Mouse (Mus musculus) myocyte (in vitro differentiated cells): ENCODE results near the gene Dnajb6. TPM values are rescaled to one million over a fixed set of nuclear protein-coding genes. Genes with fewer than 3 reads are reported as not detected.

Source experiments
- H3K27me3 ChIP-seq: one replicate; pipeline ENCODE4 v1.6.1; 2011; ENCODE audit not compliant: control insufficient read depth, insufficient read depth, insufficient read length
- H3K36me3 ChIP-seq: one replicate; pipeline ENCODE4 v1.6.1; 2011; ENCODE audit not compliant: control insufficient read depth, insufficient read depth
- H3K4me2 ChIP-seq: one replicate; pipeline ENCODE4 v1.6.1; 2011; ENCODE audit warnings: low read depth, control low read depth
- H3K4me3 ChIP-seq: one replicate; pipeline ENCODE4 v1.5.1; 2011; ENCODE audit warnings: mild to moderate bottlenecking, control low read depth, moderate library complexity
- H3K79me2 ChIP-seq: one replicate; pipeline ENCODE4 v1.6.1; 2011; ENCODE audit not compliant: control insufficient read depth, insufficient read depth
- H3ac ChIP-seq: one replicate; pipeline ENCODE4 v1.6.1; 2011; ENCODE audit not compliant: control insufficient read depth, insufficient read length
- CEBPB ChIP-seq: IDR thresholded peaks from 2 replicates; pipeline ENCODE4 v1.6.1; 2011; ENCODE audit warnings: mild to moderate bottlenecking, moderate library complexity; ENCODE audit not compliant: poor library complexity, insufficient read depth, severe bottlenecking
- E2F4 ChIP-seq: IDR thresholded peaks from one replicate; pipeline ENCODE4 v1.6.1; 2011; ENCODE audit warnings: mild to moderate bottlenecking, control low read depth, moderate library complexity; ENCODE audit not compliant: insufficient read depth
- MAX ChIP-seq: IDR thresholded peaks from one replicate; pipeline ENCODE4 v1.6.1; 2011; ENCODE audit warnings: low read depth, mild to moderate bottlenecking, control low read depth
- MYOD1 ChIP-seq, 3 experiments: IDR thresholded peaks; one replicate each; pipeline ENCODE4 v1.6.1; 2011; ENCODE audit warnings: control low read depth in 2 of 3, low read depth in 2 of 3, mild to moderate bottlenecking in 2 of 3, moderate library complexity in 1 of 3; ENCODE audit not compliant: insufficient read length in 2 of 3, control insufficient read depth in 1 of 3
- MYOG ChIP-seq, 3 experiments: IDR thresholded peaks; one replicate each; pipeline ENCODE4 v1.6.1; 2011; ENCODE audit warnings: control low read depth in 2 of 3, low read depth in 2 of 3, mild to moderate bottlenecking in 2 of 3; ENCODE audit not compliant: insufficient read length in 2 of 3, control insufficient read depth in 1 of 3, insufficient read depth in 1 of 3
- POLR2A ChIP-seq: IDR thresholded peaks from one replicate; pipeline ENCODE4 v1.6.1; 2011; ENCODE audit warnings: low read depth, mild to moderate bottlenecking, control low read depth, moderate library complexity; ENCODE audit not compliant: insufficient read length
- POLR2AphosphoS2 ChIP-seq: IDR thresholded peaks from one replicate; pipeline ENCODE4 v1.6.1; 2011; ENCODE audit warnings: low read depth, control low read depth; ENCODE audit not compliant: insufficient read length
- REST ChIP-seq: IDR thresholded peaks from one replicate; pipeline ENCODE4 v1.6.1; 2011; ENCODE audit warnings: mild to moderate bottlenecking, control low read depth, moderate library complexity; ENCODE audit not compliant: insufficient read depth, insufficient read length
- SRF ChIP-seq: IDR thresholded peaks from one replicate; pipeline ENCODE4 v1.6.1; 2011; ENCODE audit warnings: low read depth; ENCODE audit not compliant: control insufficient read depth, insufficient read length
- TCF12 ChIP-seq: IDR thresholded peaks from one replicate; pipeline ENCODE4 v1.6.1; 2011; ENCODE audit warnings: mild to moderate bottlenecking, control low read depth; ENCODE audit not compliant: poor library complexity, insufficient read depth, severe bottlenecking
- TCF3 ChIP-seq: IDR thresholded peaks from one replicate; pipeline ENCODE4 v1.6.1; 2011; ENCODE audit warnings: low read depth, control low read depth; ENCODE audit not compliant: insufficient read length
- USF1 ChIP-seq: IDR thresholded peaks from one replicate; pipeline ENCODE4 v1.6.1; 2011; ENCODE audit warnings: low read depth, mild to moderate bottlenecking, control low read depth, moderate library complexity
- polyA plus RNA-seq: library from polyadenylated mRNA; unstranded; fragments of >200 nt; fragmentation: generic; extraction: Trizol; gene quantifications from one replicate; pipeline ENCODE4 v1.2.1, GENCODE M21; 2012; ENCODE audit warnings: missing spikeins

Dnajb6 gene
- polyA plus RNA-seq, 1 experiment = 75.2 TPM

DNA sequence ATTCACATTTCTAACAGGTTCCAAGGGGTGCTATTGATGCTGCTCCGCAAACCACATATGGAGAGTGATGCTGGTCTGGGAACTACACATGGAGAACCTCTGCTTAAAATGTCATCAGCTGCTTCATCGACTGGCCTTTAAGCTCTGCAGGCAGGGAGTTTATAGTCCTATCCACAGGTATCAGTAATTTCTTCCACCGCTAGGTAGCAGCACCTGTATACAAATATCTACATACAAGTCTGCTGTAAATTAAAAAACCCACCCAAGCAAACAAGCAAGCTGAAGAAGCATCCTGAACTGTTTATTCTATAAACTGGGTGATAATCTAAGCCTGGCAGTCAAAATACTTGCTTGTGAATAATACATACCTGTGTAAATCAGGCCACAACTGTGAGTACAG, 89.3 kb downstream of the Dnajb6 start:
- Histone ChIP-seq H3K79me2 (no peaks in the 10 kb centered on the region), H3K27me3 (no peaks in the 10 kb centered on the region), H3K36me3 (no peaks in the 10 kb centered on the region), H3K4me3 (no peak overlapping the region), H3K4me2 (no peak overlapping the region), H3ac (no peak overlapping the region)
- TF ChIP-seq USF1 = no peak
- TF ChIP-seq CEBPB = no peak
- TF ChIP-seq E2F4 = no peak
- TF ChIP-seq POLR2AphosphoS2 = no peak
- no peak for TF ChIP-seq TCF3
- TF ChIP-seq MYOG (IDR thresholded peaks at IDR 0.05; ENCODE audit: control insufficient read depth in 1 of 3, insufficient read depth in 1 of 3, insufficient read length in 2 of 3, low read depth in 2 of 3) = no peak
- TF ChIP-seq MAX = no peak
- no peak for TF ChIP-seq REST
- TF ChIP-seq TCF12 = no peak

DNA sequence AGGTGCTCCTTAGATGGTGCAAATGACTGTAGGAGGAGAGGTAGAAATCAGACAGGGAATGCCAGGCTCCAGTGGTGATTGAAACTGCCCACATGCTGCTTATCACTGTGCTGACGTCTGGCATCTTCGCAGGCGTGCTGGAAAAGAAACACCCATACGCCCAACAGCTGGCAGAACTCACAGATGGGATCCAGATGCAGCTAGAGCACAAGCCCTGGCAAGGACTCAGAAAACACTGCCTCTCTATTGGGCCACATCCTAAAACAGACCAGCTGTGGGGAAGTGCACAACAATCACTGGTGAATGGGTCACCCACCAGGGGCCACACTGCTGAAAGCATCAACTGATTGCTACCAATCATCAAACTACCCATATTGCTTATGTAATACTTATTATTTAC, 91.3 kb downstream of the Dnajb6 start:
- Histone ChIP-seq H3K36me3 (no peaks in the 10 kb centered on the region), H3K27me3 (no peaks in the 10 kb centered on the region), H3ac (no peak overlapping the region), H3K79me2 (no peaks in the 10 kb centered on the region), H3K4me2 (no peak overlapping the region), H3K4me3 (no peak overlapping the region)
- TF ChIP-seq TCF12 (peak; percentile 60), CEBPB (peak; percentile 15; the same call in 1 of the 2 replicates), MAX (no peak), TCF3 (no peak), MYOD1 (IDR thresholded peaks at IDR 0.05; ENCODE audit: control insufficient read depth in 1 of 3, insufficient read length in 2 of 3, low read depth in 2 of 3) (peak in 1 of 3 experiments; percentile 48)

DNA sequence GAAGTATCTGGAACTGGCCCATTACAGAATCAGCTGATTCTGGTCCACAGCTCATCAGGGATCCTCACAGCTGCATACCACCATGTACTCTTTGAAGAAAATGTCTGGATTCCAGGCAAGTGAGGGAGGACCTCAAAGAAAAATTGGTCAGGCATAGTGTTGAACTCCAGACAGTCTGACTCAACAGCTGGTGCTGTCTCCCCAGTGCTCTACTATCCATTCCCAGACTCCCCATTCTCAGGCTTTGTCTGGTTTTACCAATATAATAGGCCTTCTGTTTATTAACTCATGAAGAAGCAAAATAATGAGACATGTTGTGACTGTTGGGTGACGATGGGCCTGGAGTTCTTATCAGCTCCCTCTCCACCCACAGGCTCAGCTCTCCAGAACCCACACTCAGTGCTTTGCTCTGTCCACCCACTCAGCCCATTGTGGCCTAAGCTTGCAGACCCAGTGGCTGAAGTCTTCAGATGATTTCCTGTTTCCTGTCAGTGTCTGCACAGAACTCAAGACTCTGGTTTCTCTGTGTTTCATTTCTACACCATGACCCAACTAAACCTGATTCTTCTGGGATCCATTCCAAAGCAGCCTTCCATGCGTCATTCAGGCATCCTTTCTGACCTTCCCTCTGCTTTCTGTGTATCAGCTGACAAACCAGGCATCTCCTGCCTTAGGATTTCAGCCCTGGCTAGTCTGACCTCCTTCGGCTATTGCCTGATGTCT, 107.1 kb downstream of the Dnajb6 start:
- Histone ChIP-seq H3K4me3 (no peak overlapping the region), H3K27me3 (no peaks in the 10 kb centered on the region), H3K79me2 (no peaks in the 10 kb centered on the region), H3ac (no peak overlapping the region), H3K36me3 (no peaks in the 10 kb centered on the region), H3K4me2 (peak overlapping the region; percentile 8)
- TF ChIP-seq MYOD1 (IDR thresholded peaks at IDR 0.05; ENCODE audit: control insufficient read depth in 1 of 3, insufficient read length in 2 of 3, low read depth in 2 of 3) = peak in 2 of 3 experiments; percentile 42 to 56
- peak; percentile 43 for TF ChIP-seq USF1
- no peak for TF ChIP-seq TCF12
- TF ChIP-seq SRF = no peak

DNA sequence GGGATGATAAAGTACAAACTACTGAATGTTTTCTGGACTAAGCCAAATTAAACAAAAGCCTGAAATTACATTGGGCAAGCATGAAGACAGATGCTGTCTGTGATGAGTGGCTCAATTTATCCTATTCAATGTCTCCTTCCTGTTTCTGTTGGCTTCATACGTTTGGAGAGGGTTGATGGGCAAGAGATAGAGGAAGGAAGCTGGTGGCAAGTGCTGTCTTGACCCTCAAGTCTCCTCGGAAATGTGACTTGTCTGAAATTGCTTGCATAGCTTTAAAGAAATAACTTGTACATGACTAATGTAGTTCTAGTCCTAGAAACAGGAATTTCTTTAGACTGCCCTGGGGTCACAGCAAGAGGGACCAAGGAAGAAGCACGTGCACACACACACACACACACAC, 109.5 kb downstream of the Dnajb6 start:
- no peak overlapping the region for H3K4me3 ChIP-seq
- no peak overlapping the region for H3K4me2 ChIP-seq
- TF ChIP-seq TCF12 (no peak), POLR2A (no peak), CEBPB (no peak), MAX (no peak), POLR2AphosphoS2 (no peak), REST (no peak), USF1 (no peak), MYOD1 (IDR thresholded peaks at IDR 0.05; ENCODE audit: control insufficient read depth in 1 of 3, insufficient read length in 2 of 3, low read depth in 2 of 3) (no peak), TCF3 (no peak)
- no peaks in the 10 kb centered on the region for H3K79me2 ChIP-seq
- H3ac ChIP-seq = no peak overlapping the region
- no peaks in the 10 kb centered on the region for H3K36me3 ChIP-seq
- no peaks in the 10 kb centered on the region for H3K27me3 ChIP-seq

DNA sequence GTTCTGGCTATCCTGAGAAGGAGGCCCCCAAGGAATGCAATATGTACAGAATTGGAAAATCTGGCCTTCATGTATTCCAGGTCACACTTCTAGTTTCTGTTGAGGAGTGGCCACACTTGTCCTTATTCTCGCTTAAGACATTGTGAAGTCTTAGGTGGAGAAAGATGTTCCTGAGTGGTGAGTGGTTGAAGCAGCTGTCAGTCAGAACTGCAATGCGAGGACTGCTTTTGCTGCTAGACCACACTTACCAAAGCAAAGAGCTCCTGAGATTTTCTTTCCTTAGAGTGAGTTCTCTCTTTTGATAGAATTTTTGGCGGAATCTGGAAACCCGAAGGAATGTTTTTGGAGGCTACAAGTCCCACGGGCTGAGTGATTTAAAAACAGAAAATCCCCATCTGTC, 112.0 kb downstream of the Dnajb6 start:
- no peaks in the 10 kb centered on the region for H3K36me3 ChIP-seq
- TF ChIP-seq CEBPB (no peak), E2F4 (no peak), TCF12 (no peak), POLR2A (no peak)
- H3K4me3 ChIP-seq = no peak overlapping the region
- no peaks in the 10 kb centered on the region for H3K27me3 ChIP-seq
- no peak overlapping the region for H3ac ChIP-seq
- H3K4me2 ChIP-seq = no peak overlapping the region
- H3K79me2 ChIP-seq = no peaks in the 10 kb centered on the region

DNA sequence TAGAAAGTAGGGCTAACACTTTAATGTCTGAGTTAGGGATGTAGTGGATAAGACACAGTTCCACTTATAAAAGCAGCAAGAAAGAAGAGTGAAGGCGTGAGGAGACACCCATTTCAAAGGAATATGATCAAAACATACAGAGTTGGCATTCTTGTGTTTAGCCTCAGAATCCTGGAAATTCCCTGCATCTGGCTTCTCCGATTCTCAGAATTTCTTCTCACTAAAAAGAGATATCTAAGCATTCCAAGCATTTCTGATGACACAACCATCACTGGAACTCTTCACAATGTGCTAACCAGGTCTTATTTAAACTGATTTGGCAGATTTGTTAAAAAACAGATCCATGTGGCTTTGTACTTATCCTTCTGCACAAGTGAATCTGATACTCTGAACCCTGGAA, 112.6 kb downstream of the Dnajb6 start:
- H3ac ChIP-seq = no peak overlapping the region
- TF ChIP-seq POLR2AphosphoS2 = no peak
- no peak for TF ChIP-seq MYOD1 (IDR thresholded peaks at IDR 0.05; ENCODE audit: control insufficient read depth in 1 of 3, insufficient read length in 2 of 3, low read depth in 2 of 3)
- no peak for TF ChIP-seq TCF12
- TF ChIP-seq MAX = no peak
- no peak for TF ChIP-seq TCF3
- no peak for TF ChIP-seq SRF
- no peak for TF ChIP-seq MYOG (IDR thresholded peaks at IDR 0.05; ENCODE audit: control insufficient read depth in 1 of 3, insufficient read depth in 1 of 3, insufficient read length in 2 of 3, low read depth in 2 of 3)
- TF ChIP-seq USF1 = no peak
- TF ChIP-seq E2F4 = no peak
- TF ChIP-seq POLR2A = no peak
- TF ChIP-seq CEBPB = no peak
- TF ChIP-seq REST = no peak
- H3K4me2 ChIP-seq = no peak overlapping the region

More for the DNA sequence above, 112.6 kb downstream of the Dnajb6 start:
- no peaks in the 10 kb centered on the region for H3K79me2 ChIP-seq
- no peak overlapping the region for H3K4me3 ChIP-seq
- no peaks in the 10 kb centered on the region for H3K27me3 ChIP-seq
- no peaks in the 10 kb centered on the region for H3K36me3 ChIP-seq
